Mouse (Mus musculus): Measurements from ENCODE around the gene Acat3. TPM values are rescaled to one million over a fixed set of nuclear protein-coding genes. Genes with fewer than 3 reads are reported as not detected.
"Not testable (repeated sequence)": the region's sequence is repeated elsewhere in the genome, so short reads cannot be mapped to it uniquely, and the experiment has no call there.

Acat3 gene
- total RNA-seq, 1 experiment = 9.1 TPM

- H3K4me1 ChIP-seq (ENCODE audit: control insufficient read depth in 2 of 2, insufficient read depth in 2 of 2, low read length in 2 of 2, poor library complexity in 1 of 2) = 0 out of 4 replicates have a peak, but pooled peaks cover 0 to 2% of the 10 kb centered on the region in 2 experiments
- H3K4me3 ChIP-seq (ENCODE audit: insufficient read depth in 1 of 2, low read depth in 1 of 2, low read length in 2 of 2, poor library complexity in 1 of 2, severe bottlenecking in 1 of 2) = no peak overlapping the region
- in situ Hi-C loops (cut with MboI; ENCODE audit: low sequenced_read_pairs in 2 of 2, unreplicated experiment in 2 of 2) = no loop called here
- no peak for DNase-seq (ENCODE audit: low read depth, low spot score)
- TF ChIP-seq HCFC1 (IDR thresholded peaks at IDR 0.05; ENCODE audit: borderline replicate concordance, insufficient read depth, low read length) (no peak), ZNF384 (IDR thresholded peaks at IDR 0.05; ENCODE audit: low read depth, low read length) (no peak), CHD2 (IDR thresholded peaks at IDR 0.05; ENCODE audit: low read depth, low read length) (no peak), ZC3H11A (IDR thresholded peaks at IDR 0.05; ENCODE audit: borderline replicate concordance, low read depth, low read length) (no peak), MAFK (IDR thresholded peaks at IDR 0.05; ENCODE audit: insufficient read depth, low read depth, low read length) (no peak)
- H3K27ac ChIP-seq (ENCODE audit: insufficient read depth, low read depth, low read length, poor library complexity, severe bottlenecking) = no peak overlapping the region
- peaks cover 36% of the 10 kb centered on the region for H3K36me3 ChIP-seq (ENCODE audit: control insufficient read depth, insufficient read depth, low read length, poor library complexity, severe bottlenecking)
- no peaks in the 10 kb centered on the region for H3K9me3 ChIP-seq (ENCODE audit: control insufficient read depth, insufficient read depth, low read depth, low read length)
- no peak overlapping the region for H3K9ac ChIP-seq (ENCODE audit: insufficient read depth, low read depth, low read length, poor library complexity, severe bottlenecking)
Measured at GRCm38 (mm10) chr17:12905810-12906209, 34.6 kb downstream of the Acat3 start.

GRCm38 (mm10) chr17:12904349-12904748 is 36.1 kb downstream of the Acat3 start:
- H3K36me3 ChIP-seq (ENCODE audit: control insufficient read depth, insufficient read depth, low read length, poor library complexity, severe bottlenecking) = peaks cover 42% of the 10 kb centered on the region
- no peak overlapping the region for H3K9ac ChIP-seq (ENCODE audit: insufficient read depth, low read depth, low read length, poor library complexity, severe bottlenecking)
- H3K9me3 ChIP-seq (ENCODE audit: control insufficient read depth, insufficient read depth, low read depth, low read length) = no peaks in the 10 kb centered on the region
- no peak overlapping the region for H3K4me3 ChIP-seq (ENCODE audit: insufficient read depth in 1 of 2, low read depth in 1 of 2, low read length in 2 of 2, poor library complexity in 1 of 2, severe bottlenecking in 1 of 2)
- 0 out of 4 replicates have a peak, but pooled peaks cover 0 to 2% of the 10 kb centered on the region in 2 experiments for H3K4me1 ChIP-seq (ENCODE audit: control insufficient read depth in 2 of 2, insufficient read depth in 2 of 2, low read length in 2 of 2, poor library complexity in 1 of 2)
- no peak overlapping the region for H3K27ac ChIP-seq (ENCODE audit: insufficient read depth, low read depth, low read length, poor library complexity, severe bottlenecking)
- no peak for TF ChIP-seq CHD2 (IDR thresholded peaks at IDR 0.05; ENCODE audit: low read depth, low read length)
- in situ Hi-C loops (cut with MboI; ENCODE audit: low sequenced_read_pairs in 2 of 2, unreplicated experiment in 2 of 2) = no loop called here
- DNase-seq (ENCODE audit: low read depth, low spot score) = no peak

GRCm38 (mm10) chr17:12903372-12904333 is 36.7 kb downstream of the Acat3 start:
- no peak for TF ChIP-seq ZNF384 (IDR thresholded peaks at IDR 0.05; ENCODE audit: low read depth, low read length)
- TF ChIP-seq HCFC1 (IDR thresholded peaks at IDR 0.05; ENCODE audit: borderline replicate concordance, insufficient read depth, low read length) = no peak
- no peak for TF ChIP-seq ZC3H11A (IDR thresholded peaks at IDR 0.05; ENCODE audit: borderline replicate concordance, low read depth, low read length)
- TF ChIP-seq CHD2 (IDR thresholded peaks at IDR 0.05; ENCODE audit: low read depth, low read length) = no peak
- no peak for TF ChIP-seq MAFK (IDR thresholded peaks at IDR 0.05; ENCODE audit: insufficient read depth, low read depth, low read length)
- Histone ChIP-seq H3K9me3 (ENCODE audit: control insufficient read depth, insufficient read depth, low read depth, low read length) (no peaks in the 10 kb centered on the region), H3K36me3 (ENCODE audit: control insufficient read depth, insufficient read depth, low read length, poor library complexity, severe bottlenecking) (peaks cover 44% of the 10 kb centered on the region), H3K27ac (ENCODE audit: insufficient read depth, low read depth, low read length, poor library complexity, severe bottlenecking) (no peak overlapping the region), H3K9ac (ENCODE audit: insufficient read depth, low read depth, low read length, poor library complexity, severe bottlenecking) (no peak overlapping the region), H3K4me1 (ENCODE audit: control insufficient read depth in 2 of 2, insufficient read depth in 2 of 2, low read length in 2 of 2, poor library complexity in 1 of 2) (0 out of 4 replicates have a peak, but pooled peaks cover 0 to 2% of the 10 kb centered on the region in 2 experiments), H3K4me3 (ENCODE audit: insufficient read depth in 1 of 2, low read depth in 1 of 2, low read length in 2 of 2, poor library complexity in 1 of 2, severe bottlenecking in 1 of 2) (no peak overlapping the region)
- in situ Hi-C loops (cut with MboI; ENCODE audit: low sequenced_read_pairs in 2 of 2, unreplicated experiment in 2 of 2) = no loop called here
- no peak for DNase-seq (ENCODE audit: low read depth, low spot score)

GRCm38 (mm10) chr17:12902291-12902690 is 38.1 kb downstream of the Acat3 start:
- H3K4me3 ChIP-seq (ENCODE audit: insufficient read depth in 1 of 2, low read depth in 1 of 2, low read length in 2 of 2, poor library complexity in 1 of 2, severe bottlenecking in 1 of 2) = no peak overlapping the region
- peaks cover 44% of the 10 kb centered on the region for H3K36me3 ChIP-seq (ENCODE audit: control insufficient read depth, insufficient read depth, low read length, poor library complexity, severe bottlenecking)
- no peak for DNase-seq (ENCODE audit: low read depth, low spot score)
- H3K9ac ChIP-seq (ENCODE audit: insufficient read depth, low read depth, low read length, poor library complexity, severe bottlenecking) = no peak overlapping the region
- no peak overlapping the region for H3K27ac ChIP-seq (ENCODE audit: insufficient read depth, low read depth, low read length, poor library complexity, severe bottlenecking)
- TF ChIP-seq HCFC1 (IDR thresholded peaks at IDR 0.05; ENCODE audit: borderline replicate concordance, insufficient read depth, low read length) (no peak), ZC3H11A (IDR thresholded peaks at IDR 0.05; ENCODE audit: borderline replicate concordance, low read depth, low read length) (no peak), MAFK (IDR thresholded peaks at IDR 0.05; ENCODE audit: insufficient read depth, low read depth, low read length) (no peak), ZNF384 (IDR thresholded peaks at IDR 0.05; ENCODE audit: low read depth, low read length) (no peak), CHD2 (IDR thresholded peaks at IDR 0.05; ENCODE audit: low read depth, low read length) (no peak)
- 0 out of 4 replicates have a peak, but pooled peaks cover 0 to 2% of the 10 kb centered on the region in 2 experiments for H3K4me1 ChIP-seq (ENCODE audit: control insufficient read depth in 2 of 2, insufficient read depth in 2 of 2, low read length in 2 of 2, poor library complexity in 1 of 2)
- H3K9me3 ChIP-seq (ENCODE audit: control insufficient read depth, insufficient read depth, low read depth, low read length) = no peaks in the 10 kb centered on the region
- in situ Hi-C loops (cut with MboI; ENCODE audit: low sequenced_read_pairs in 2 of 2, unreplicated experiment in 2 of 2) = no loop called here

- H3K4me3 ChIP-seq (ENCODE audit: insufficient read depth in 1 of 2, low read depth in 1 of 2, low read length in 2 of 2, poor library complexity in 1 of 2, severe bottlenecking in 1 of 2); H3K27ac ChIP-seq (ENCODE audit: insufficient read depth, low read depth, low read length, poor library complexity, severe bottlenecking); DNase-seq (ENCODE audit: low read depth, low spot score); H3K4me1 ChIP-seq (ENCODE audit: control insufficient read depth in 2 of 2, insufficient read depth in 2 of 2, low read length in 2 of 2, poor library complexity in 1 of 2); H3K9me3 ChIP-seq (ENCODE audit: control insufficient read depth, insufficient read depth, low read depth, low read length); H3K9ac ChIP-seq (ENCODE audit: insufficient read depth, low read depth, low read length, poor library complexity, severe bottlenecking); in situ Hi-C loops (cut with MboI; ENCODE audit: low sequenced_read_pairs in 2 of 2, unreplicated experiment in 2 of 2): not testable (repeated sequence)
- peaks cover 39% of the 10 kb centered on the region for H3K36me3 ChIP-seq (ENCODE audit: control insufficient read depth, insufficient read depth, low read length, poor library complexity, severe bottlenecking)
Measured at GRCm38 (mm10) chr17:12898607-12899006, 41.8 kb downstream of the Acat3 start.
